Mouse (Mus musculus) granulocyte monocyte progenitor cell, adult 5-6 weeks (primary cell): Measurements from ENCODE around the gene Polr2a. TPM values are rescaled to one million over a fixed set of nuclear protein-coding genes. Genes with fewer than 3 reads are reported as not detected.
"Not testable (repeated sequence)": the region's sequence is repeated elsewhere in the genome, so short reads cannot be mapped to it uniquely, and the experiment has no call there.

Source experiments
- ATAC-seq: replicated peaks from 2 replicates; pipeline ENCODE4 v1.8.0; 2016; ENCODE audit warnings: mild to moderate bottlenecking, moderate TSS enrichment, inconsistent platforms; ENCODE audit not compliant: poor library complexity, severe bottlenecking
- total RNA-seq, 2 experiments: library from RNA; stranded (forward) in 1 of 2; stranded (reverse) in 1 of 2; fragments of 200-712, 200-1000 nt in 1 of 2; fragments of >200 nt in 1 of 2; fragmentation: Nextera tagmentation in 1 of 2; gene quantifications; 2 replicates each; pipeline ENCODE4 v1.2.3; 2014 to 2017

Polr2a gene
- total RNA-seq, 2 experiments from 2014 or later = 30.2 to 165 TPM

GRCm38 (mm10) chr11:69757303-69758089, 941 bp downstream of the Polr2a start:
- no peak; the same call in 1 of the 2 replicates for ATAC-seq

- ATAC-seq = no peak
Observed at GRCm38 (mm10) chr11:69754701-69755100, 3.7 kb downstream of the Polr2a start.

GRCm38 (mm10) chr11:69754233-69754632, 4.2 kb downstream of the Polr2a start:
- no peak for ATAC-seq

- ATAC-seq = no peak
Observed at GRCm38 (mm10) chr11:69752686-69753085, 5.8 kb downstream of the Polr2a start.

GRCm38 (mm10) chr11:69751635-69752034, 6.8 kb downstream of the Polr2a start:
- no peak for ATAC-seq

GRCm38 (mm10) chr11:69731408-69731807, 27.0 kb downstream of the Polr2a start:
- ATAC-seq = not testable (repeated sequence)

GRCm38 (mm10) chr11:69729063-69729462, 29.4 kb downstream of the Polr2a start:
- peak; percentile 61 for ATAC-seq

- no peak for ATAC-seq
Observed at GRCm38 (mm10) chr11:69725951-69726350, 32.5 kb downstream of the Polr2a start.

- no peak for ATAC-seq
Observed at GRCm38 (mm10) chr11:69723074-69723473, 35.4 kb downstream of the Polr2a start.

GRCm38 (mm10) chr11:69720852-69721251, 37.6 kb downstream of the Polr2a start:
- ATAC-seq = no peak

- ATAC-seq = no peak
Observed at GRCm38 (mm10) chr11:69719423-69719822, 39.0 kb downstream of the Polr2a start.

- no peak for ATAC-seq
Observed at GRCm38 (mm10) chr11:69718661-69719060, 39.8 kb downstream of the Polr2a start.

GRCm38 (mm10) chr11:69716953-69717352, 41.5 kb downstream of the Polr2a start:
- ATAC-seq = no peak

- no peak for ATAC-seq
Observed at GRCm38 (mm10) chr11:69715929-69716328, 42.5 kb downstream of the Polr2a start.

- 0 out of 2 replicates have a peak, but pooled peaks have one; percentile 35 for ATAC-seq
Observed at GRCm38 (mm10) chr11:69715482-69715881, 43.0 kb downstream of the Polr2a start.

GRCm38 (mm10) chr11:69714636-69715329, 43.7 kb downstream of the Polr2a start:
- no peak for ATAC-seq

- no peak for ATAC-seq
Observed at GRCm38 (mm10) chr11:69712954-69713672, 45.3 kb downstream of the Polr2a start.

- no peak for ATAC-seq
Observed at GRCm38 (mm10) chr11:69711082-69711481, 47.4 kb downstream of the Polr2a start.

GRCm38 (mm10) chr11:69710470-69710869, 48.0 kb downstream of the Polr2a start:
- ATAC-seq = no peak

- no peak for ATAC-seq
Observed at GRCm38 (mm10) chr11:69709554-69710446, 48.6 kb downstream of the Polr2a start.
